Mouse (Mus musculus): ENCODE measurements around the gene Relt.

Relt gene

DNA sequence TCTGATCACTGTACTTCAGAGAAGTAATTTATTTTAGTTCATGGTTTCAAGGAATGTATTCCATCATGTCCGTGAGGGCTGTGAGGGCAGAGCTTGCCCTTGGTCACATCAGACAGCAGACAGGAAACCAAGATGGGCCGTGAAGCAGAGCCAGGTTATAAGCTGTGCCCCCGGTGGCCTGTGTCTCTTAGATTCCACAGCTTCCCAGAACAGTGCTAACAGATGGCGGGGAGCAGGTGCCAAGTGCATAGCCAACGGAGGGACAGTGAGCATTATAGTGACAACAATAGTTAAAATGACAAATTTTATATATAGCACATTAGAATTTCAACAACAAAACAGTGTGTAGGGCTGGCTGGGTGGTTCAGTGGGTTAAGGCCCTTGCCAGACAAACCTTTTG lies 51.3 kb downstream of the Relt start:
- no peak for DNase-seq (ENCODE audit: low read depth in 1 of 2, low spot score in 2 of 2)

DNA sequence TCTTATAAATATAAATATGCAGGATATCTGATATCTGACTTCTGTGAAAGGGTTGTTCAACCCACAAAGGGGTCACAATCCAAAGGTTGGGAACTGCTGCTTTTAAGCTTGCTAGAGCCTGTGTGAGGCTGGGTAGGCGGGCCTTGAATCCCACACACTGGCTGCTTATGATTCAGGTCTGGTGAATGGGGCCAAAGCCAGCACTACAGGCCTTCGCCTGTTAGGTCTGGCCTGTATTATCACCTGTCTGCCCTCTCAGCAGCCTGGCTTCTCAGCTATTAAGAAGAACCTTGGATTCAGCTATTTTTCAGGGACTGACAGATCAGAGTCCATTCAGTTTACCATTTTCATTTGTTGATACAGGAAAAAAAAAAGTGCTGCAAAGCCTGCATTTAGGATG lies 57.9 kb downstream of the Relt start:
- DNase-seq (ENCODE audit: low read depth in 1 of 2, low spot score in 2 of 2): no peak

DNA sequence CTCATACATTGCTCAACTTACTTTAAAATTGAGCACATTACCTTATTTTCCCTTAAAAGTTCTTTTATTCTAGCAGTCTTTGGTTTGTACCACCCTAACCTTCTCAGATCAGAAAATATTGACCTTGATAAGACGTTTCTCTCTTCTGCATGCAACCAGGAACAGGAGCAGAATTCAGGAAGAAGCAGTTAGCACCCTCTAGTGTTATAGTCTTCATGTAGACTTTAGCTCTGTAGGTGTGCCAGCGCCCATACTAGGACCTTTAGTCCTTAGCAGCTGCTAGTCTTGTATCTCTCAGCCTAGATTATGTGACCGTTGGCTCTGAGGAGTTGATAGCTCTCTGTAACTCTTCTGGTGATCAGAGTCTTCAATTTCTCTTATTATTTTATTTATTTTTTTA lies 64.4 kb downstream of the Relt start:
- DNase-seq (ENCODE audit: low read depth in 1 of 2, low spot score in 2 of 2): no peak

Measured in monocyte, adult 2 months (primary cell).